Mouse (Mus musculus) spleen, adult 10 weeks (tissue): ENCODE results near the gene Lpo. TPM values are rescaled to one million over a fixed set of nuclear protein-coding genes. Genes with fewer than 3 reads are reported as not detected.

ENCODE experiments used
- polyA plus RNA-seq: library from polyadenylated mRNA; stranded (reverse); fragments of 350-450 nt; fragmentation: Illumina TruSeq; extraction: RNeasy Lipid Tissue Mini Kit (QIAGEN cat#74804); gene quantifications from one replicate; pipeline ENCODE4 v1.2.3, GENCODE M21; 2015; ENCODE audit warnings: low replicate concordance; ENCODE audit not compliant: insufficient read depth

The Lpo gene
- 0.12 TPM for polyA plus RNA-seq

GRCm38 (mm10) chr11:87828239-87828900 is at the start of gene Lpo:
Gene Lpo, minus strand, starts transcription at chr11:87828289.

GRCm38 (mm10) chr11:87875436-87875835 is 47.3 kb upstream of the Lpo start, which contains the start of gene Epx:
Gene Epx, minus strand, starts transcription at chr11:87875536.

GRCm38 (mm10) chr11:87852690-87853596 is 24.9 kb upstream of the Lpo start, which contains the start of gene Mks1:
Gene Mks1, plus strand, starts transcription at chr11:87853215.

GRCm38 (mm10) chr11:87793460-87793859 is 34.6 kb downstream of the Lpo start, which contains the start of gene Mpo:
Gene Mpo, plus strand, starts transcription at chr11:87793581.

GRCm38 (mm10) chr11:87760301-87761081 is 67.6 kb downstream of the Lpo start, which contains the start of gene Tspoap1:
Gene Tspoap1, plus strand, starts transcription at chr11:87760541.

Other genes starting within 250 kb of the Lpo start
- 43.3 TPM for gene Mtmr4, start 236.1 kb downstream of the Lpo start, polyA plus RNA-seq
- 0.08 TPM for gene Hsf5, start 211.1 kb downstream of the Lpo start, polyA plus RNA-seq
- gene Rnf43, start 165.6 kb downstream of the Lpo start, polyA plus RNA-seq = 3.2 TPM
- gene Supt4a, start 90.7 kb downstream of the Lpo start, polyA plus RNA-seq = 162 TPM
- gene Tspoap1, start 67.7 kb downstream of the Lpo start, polyA plus RNA-seq = 4.9 TPM
- 2.2 TPM for gene Mpo, start 34.7 kb downstream of the Lpo start, polyA plus RNA-seq
- gene Mks1, start 24.9 kb upstream of the Lpo start, polyA plus RNA-seq = 10.2 TPM
- not detected for gene Epx, start 47.2 kb upstream of the Lpo start, polyA plus RNA-seq
- not detected for gene Olfr462, start 64.0 kb upstream of the Lpo start, polyA plus RNA-seq
- gene Olfr463, start 69.1 kb upstream of the Lpo start, polyA plus RNA-seq = not detected
- not detected for gene Olfr464, start 92.7 kb upstream of the Lpo start, polyA plus RNA-seq
- gene Dynll2, start 159.2 kb upstream of the Lpo start, polyA plus RNA-seq = 67.1 TPM
- gene Srsf1, start 219.1 kb upstream of the Lpo start, polyA plus RNA-seq = 645 TPM
- 63.2 TPM for gene Vezf1, start 240.0 kb upstream of the Lpo start, polyA plus RNA-seq